Mouse (Mus musculus) thymus, postnatal 10 days (tissue): ENCODE measurements around the gene Trim30d.
"Not testable (repeated sequence)": the region's sequence is repeated elsewhere in the genome, so short reads cannot be mapped to it uniquely, and the experiment has no call there.

ENCODE experiments used
- DNase-seq, 2 experiments: peaks; one replicate each; pipeline ENCODE4 v3.0.0; 2021; ENCODE audit warnings: low spot score in 2 of 2

The Trim30d gene

DNA sequence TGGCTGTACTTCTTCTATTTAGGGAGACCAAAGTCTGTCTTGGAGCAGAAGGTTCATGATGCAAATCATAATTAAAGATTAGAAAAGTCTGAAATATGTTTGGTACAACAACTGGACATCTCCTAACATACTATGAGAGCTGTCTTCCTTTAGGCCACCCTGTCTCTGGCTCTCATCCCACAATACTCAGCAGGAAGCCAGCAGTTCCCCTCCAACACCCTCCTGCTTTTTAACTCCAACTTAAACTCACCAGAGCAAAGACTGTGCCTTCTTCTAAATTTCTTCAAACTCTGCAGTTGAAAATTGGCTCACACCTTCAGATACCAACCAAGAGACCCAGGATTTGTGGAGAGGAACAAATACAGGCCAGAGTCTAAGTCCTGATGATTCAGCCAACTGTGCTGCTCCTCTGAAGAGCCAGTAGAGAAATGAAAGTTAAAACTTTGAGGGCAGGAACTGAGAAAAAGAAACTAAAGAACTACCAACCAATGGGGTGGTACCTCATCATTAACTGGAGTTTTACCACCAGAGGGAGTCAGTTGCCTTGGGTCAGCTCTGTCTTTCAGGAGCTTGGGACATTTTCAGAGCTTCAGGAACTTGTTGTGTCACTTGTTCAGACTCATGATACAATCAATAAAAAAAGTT is at the start of gene Trim30d:
TSS of gene Trim30d (minus strand) at position 429 of the 645 bp plus-strand sequence.
- not testable (repeated sequence) for DNase-seq

DNA sequence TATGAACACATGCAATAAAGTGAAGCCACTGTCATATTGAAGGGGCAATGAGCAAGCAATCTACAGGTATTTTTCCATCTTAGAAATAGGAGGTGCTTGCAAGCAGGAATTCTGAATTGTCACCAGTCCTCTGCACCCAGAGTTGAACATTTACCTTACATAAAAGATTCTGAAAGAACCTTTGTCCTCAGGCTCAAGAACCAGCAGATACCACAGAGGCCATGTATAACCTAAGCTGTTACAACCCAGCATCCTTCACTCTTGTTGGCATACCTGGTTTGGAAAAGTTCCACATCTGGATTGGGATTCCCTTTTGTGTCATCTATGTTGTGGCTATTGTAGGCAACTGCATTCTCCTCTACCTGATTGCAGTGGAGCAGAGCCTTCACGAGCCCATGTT is 45.1 kb upstream of the Trim30d start:
- no peak for DNase-seq

DNA sequence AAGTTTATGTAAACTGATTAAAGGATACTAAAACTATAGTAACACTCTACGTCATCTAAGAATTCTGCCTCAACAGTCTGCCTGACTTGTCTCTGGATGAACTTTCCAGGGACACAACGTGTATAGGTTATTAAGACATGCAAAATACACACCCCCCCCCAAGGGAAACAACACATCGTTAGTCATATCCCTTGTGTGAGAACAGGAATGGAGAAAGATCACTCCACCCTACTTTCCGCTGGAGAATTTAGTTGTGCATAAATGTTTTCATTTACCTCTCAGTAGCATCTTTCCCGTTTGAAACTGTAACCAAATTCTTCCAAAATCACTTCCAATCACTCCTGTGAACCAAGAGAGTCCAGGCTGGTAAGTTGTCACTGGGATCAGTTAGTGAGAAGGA is 42.2 kb upstream of the Trim30d start, which contains the start of gene Olfr651:
TSS of gene Olfr651 (plus strand) at position 301 of the 400 bp plus-strand sequence.
- no peak for DNase-seq

DNA sequence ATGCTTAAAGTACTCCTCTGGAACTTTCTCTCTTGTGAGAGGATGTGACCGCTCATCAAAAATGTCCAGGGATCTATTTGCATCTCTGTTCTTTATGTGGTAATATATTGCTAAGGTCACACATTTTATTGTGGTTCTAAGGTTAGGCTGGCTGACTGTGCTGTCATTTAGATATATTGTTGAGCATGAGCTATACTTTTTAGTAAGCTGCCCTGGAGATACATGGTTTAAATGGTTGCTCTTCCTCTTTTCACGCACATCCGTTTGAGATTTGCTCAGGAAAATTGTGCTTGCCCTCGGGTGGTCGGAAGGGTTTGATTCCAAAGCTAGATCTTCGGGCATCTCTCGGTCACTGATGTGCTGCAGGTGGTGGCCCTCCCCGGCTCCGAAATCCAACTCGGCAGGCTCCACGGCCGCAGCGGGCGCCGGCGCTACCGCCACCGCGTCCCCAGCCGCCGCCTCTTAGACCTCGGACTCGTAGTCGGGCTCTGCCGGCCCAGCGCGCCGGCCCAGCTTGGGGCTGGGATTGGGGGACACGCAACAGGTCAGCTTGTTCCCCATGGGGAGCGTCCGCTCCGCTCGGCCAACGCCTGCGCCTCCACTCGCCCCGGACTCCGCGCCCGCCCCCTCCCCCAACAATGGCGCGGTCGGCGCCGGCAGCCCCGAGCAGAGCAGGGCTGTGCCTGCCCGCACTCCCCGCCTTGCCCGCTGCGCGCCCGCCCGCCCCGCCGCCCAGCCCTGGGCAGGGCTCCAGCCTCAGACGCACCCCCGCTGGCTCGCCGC is 5.9 kb downstream of the Trim30d start:
- DNase-seq: no peak

DNA sequence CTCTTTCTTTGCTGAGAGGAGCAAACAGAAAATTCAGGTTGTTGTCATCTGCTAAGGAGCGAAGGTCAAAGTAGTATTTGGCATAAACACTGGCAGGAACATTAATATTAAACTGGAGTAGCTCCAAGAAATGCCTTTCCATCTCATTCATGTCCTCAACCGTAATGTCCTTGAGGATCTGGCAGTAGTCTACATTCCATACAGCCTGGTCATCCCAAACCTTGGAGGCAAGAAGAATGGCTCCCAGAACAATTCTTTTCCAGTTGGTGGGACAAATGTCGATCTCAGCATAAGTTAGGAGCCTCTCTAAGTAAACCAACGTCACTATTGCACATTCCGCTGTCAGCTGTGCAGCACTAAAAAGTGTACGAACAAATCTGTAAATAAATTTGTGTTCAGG is 6.5 kb downstream of the Trim30d start:
- DNase-seq: not testable (repeated sequence)

DNA sequence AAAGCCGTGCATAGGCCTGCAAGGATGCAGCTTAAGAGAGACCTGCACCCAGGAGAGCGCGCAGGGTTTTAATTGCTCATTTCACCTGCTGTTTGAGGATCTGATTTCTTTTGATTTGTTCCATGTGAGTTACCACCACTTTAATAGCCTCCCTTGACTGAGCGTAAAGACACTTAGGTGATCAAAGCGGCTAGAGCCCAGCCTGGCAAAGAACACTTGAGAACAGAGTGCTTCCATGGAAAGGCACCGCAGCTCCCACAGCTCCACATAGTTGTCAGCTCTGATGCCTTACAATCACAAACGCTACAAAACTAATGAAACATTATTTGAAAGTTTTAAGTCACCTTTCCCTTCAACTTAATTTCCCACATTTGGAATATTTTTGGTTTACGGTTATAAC is 8.2 kb downstream of the Trim30d start:
- not testable (repeated sequence) for DNase-seq

DNA sequence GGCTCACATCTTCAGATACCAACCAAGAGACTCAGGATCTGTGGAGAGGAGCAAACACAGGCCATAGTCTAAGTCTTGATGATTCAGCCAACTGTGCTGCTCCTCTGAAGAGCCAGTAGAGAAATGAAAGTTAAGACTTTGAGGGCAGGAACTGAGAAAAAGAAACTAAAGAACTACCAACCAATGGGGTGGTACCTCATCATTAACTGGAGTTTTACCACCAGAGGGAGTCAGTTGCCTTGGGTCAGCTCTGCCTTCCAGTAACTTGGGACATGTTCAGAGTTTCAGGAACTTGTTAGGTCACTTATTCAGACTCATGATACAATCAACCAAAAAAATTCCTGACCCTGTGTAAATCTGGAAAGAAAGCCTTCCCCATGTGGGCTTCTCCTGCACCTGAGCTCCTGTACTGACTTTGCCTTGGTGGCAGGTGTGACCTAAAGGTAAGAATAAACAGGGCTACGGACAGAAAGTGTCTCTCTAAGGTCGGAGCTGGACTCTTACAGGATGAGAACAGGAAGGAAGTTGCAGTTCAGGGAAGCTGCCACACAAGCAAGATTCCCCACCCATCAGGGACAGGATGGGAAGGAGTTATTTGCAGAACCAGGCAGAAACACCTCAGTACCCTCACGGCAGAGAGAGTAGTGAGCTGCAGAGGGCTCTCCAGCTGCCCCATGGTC is 42.4 kb downstream of the Trim30d start, which contains the start of gene Trim30a:
TSS of gene Trim30a (minus strand) at position 129 of the 680 bp plus-strand sequence.
- DNase-seq: no peak

DNA sequence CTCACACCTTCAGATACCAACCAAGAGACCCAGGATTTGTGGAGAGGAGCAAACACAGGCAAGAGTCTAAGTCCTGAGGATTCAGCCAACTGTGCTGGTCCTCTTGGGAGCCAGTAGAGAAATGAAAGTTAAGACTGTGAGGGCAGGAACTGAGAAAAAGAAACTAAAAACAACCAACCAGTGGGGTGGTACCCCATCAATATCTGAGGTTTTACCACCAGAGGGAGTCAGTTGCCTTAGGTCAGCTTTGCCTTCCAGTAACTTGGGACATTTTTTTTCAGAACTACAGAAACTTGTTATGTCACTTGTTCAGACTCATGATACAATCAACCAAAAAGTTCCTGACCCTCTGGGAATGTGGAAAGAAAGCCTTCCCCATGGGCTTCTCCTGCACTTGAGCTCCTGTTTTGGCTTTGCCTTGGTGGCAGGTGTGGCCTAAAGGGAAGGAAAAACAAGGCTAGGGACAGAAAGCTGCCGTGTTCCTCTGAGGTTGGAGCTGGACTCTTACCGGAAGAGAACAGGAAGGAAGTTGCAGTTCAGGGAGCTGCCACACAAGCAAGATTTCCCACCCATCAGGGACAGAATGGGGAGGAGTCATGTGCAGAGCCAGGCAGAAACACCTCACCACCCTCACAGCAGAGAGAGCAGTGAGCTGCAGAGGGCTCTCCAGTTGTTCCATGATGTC is 61.5 kb downstream of the Trim30d start:
- DNase-seq: peak; percentile 34 to 45
